Mouse (Mus musculus) ES-Bruce4 (cell line): ENCODE results near the gene L3mbtl3.
A peak's percentile ranks its signal among the peaks of the same experiment; 100 is the strongest.

Source experiments
- CTCF ChIP-seq: IDR thresholded peaks from one replicate; pipeline ENCODE4 v1.8.1; 2011; ENCODE audit warnings: low read depth, low read length
- EP300 ChIP-seq: IDR thresholded peaks from 2 replicates; pipeline ENCODE4 v1.6.1; 2011; ENCODE audit warnings: low read depth, low read length; ENCODE audit not compliant: insufficient read depth

GRCm38 (mm10) chr10:26297626-26298025 lies 78.1 kb downstream of the L3mbtl3 start:
- peak; percentile 39 for TF ChIP-seq CTCF
- TF ChIP-seq EP300: no peak
